Mouse (Mus musculus) neural tube, embryonic 11.5 days (tissue): ENCODE results near the gene Emid1. TPM values are rescaled to one million over a fixed set of nuclear protein-coding genes. Genes with fewer than 3 reads are reported as not detected.

Experiments
- ATAC-seq: fragments of 200-750 bp; cut with Nextera tagmentation; 2 replicates; pipeline ENCODE4 v1.8.0; 2017; ENCODE audit warnings: moderate number of reproducible peaks, mild to moderate bottlenecking, moderate TSS enrichment, moderate library complexity; ENCODE audit not compliant: insufficient read depth, low FRiP score, low TSS enrichment
- DNase-seq: peaks from one replicate; pipeline ENCODE4 v3.0.0-alpha.2; 2015; ENCODE audit warnings: low spot score
- H3K27ac ChIP-seq: fragments of 300-500 bp; sonication (generic); 2 replicates; pipeline ENCODE4 v1.5.1; 2014; ENCODE audit warnings: low read depth, mild to moderate bottlenecking, low read length
- H3K27me3 ChIP-seq: fragments of 300-500 bp; sonication (generic); 2 replicates; pipeline ENCODE4 v1.6.1; 2014; ENCODE audit warnings: mild to moderate bottlenecking, low read length, mixed read lengths; ENCODE audit not compliant: control insufficient read depth, insufficient read depth
- H3K36me3 ChIP-seq: fragments of 300-500 bp; sonication (generic); 2 replicates; pipeline ENCODE4 v1.6.1; 2014; ENCODE audit warnings: mild to moderate bottlenecking, low read length, moderate library complexity, mixed read lengths; ENCODE audit not compliant: control insufficient read depth, insufficient read depth
- H3K4me1 ChIP-seq: fragments of 300-500 bp; sonication (generic); 2 replicates; pipeline ENCODE4 v1.6.1; 2014; ENCODE audit warnings: low read length, mixed read lengths; ENCODE audit not compliant: control insufficient read depth, insufficient read depth
- H3K4me2 ChIP-seq: fragments of 300-500 bp; sonication (generic); 2 replicates; pipeline ENCODE4 v1.6.1; 2014; ENCODE audit warnings: low read depth, mild to moderate bottlenecking, moderate library complexity
- H3K4me3 ChIP-seq: fragments of 300-500 bp; sonication (generic); 2 replicates; pipeline ENCODE4 v1.5.1; 2014; ENCODE audit warnings: low read depth, low read length
- H3K9ac ChIP-seq: fragments of 300-500 bp; sonication (generic); 2 replicates; pipeline ENCODE4 v1.6.1; 2014; ENCODE audit warnings: mild to moderate bottlenecking, low read length
- H3K9me3 ChIP-seq: fragments of 300-500 bp; sonication (generic); 2 replicates; pipeline ENCODE4 v1.6.1; 2016; ENCODE audit warnings: low read length; ENCODE audit not compliant: control insufficient read depth
- WGBS: fragments of 180-500 bp; shearing (Covaris S2); extraction: QIAGEN DNeasy Blood & Tissue Kit; methylation state at CpG from one replicate; pipeline ENCODE4 v1.1.7; 2014; 5-methylcytosine and 5-hydroxymethylcytosine counted together
- polyA plus RNA-seq: library from polyadenylated mRNA; unstranded; fragments of >200 nt; fragmentation: Nextera tagmentation; extraction: Ambion mirVana; gene quantifications from 2 replicates; pipeline ENCODE4 v1.2.1, GENCODE M21; 2014

The Emid1 gene
- polyA plus RNA-seq, 1 experiment from 2014 or later = 37.7 TPM

- DNase-seq (no peak), ATAC-seq (no peak)
- H3K27ac ChIP-seq = no peak overlapping the region
These were observed 23.1 kb upstream of the Emid1 start for GRCm38 (mm10) chr11:5175141-5175540.

GRCm38 (mm10) chr11:5172861-5173260, 20.8 kb upstream of the Emid1 start:
- DNase-seq = no peak
- Histone ChIP-seq H3K4me3 (no peak overlapping the region), H3K27me3 (no peaks in the 10 kb centered on the region), H3K4me1 (no peaks in the 10 kb centered on the region), H3K36me3 (no peaks in the 10 kb centered on the region), H3K27ac (no peak overlapping the region), H3K9ac (no peak overlapping the region), H3K9me3 (no peaks in the 10 kb centered on the region), H3K4me2 (no peak overlapping the region)
- no peak for ATAC-seq
- 56% methylated on average over 3 of the region's 3 CpGs for WGBS

More at GRCm38 (mm10) chr11:5175141-5175540, 23.1 kb upstream of the Emid1 start:
- no peak overlapping the region for H3K9ac ChIP-seq
- no peak overlapping the region for H3K4me2 ChIP-seq
- H3K27me3 ChIP-seq = no peaks in the 10 kb centered on the region
- H3K4me1 ChIP-seq = no peaks in the 10 kb centered on the region
- H3K4me3 ChIP-seq = no peak overlapping the region
- H3K36me3 ChIP-seq = no peaks in the 10 kb centered on the region
- no peaks in the 10 kb centered on the region for H3K9me3 ChIP-seq
- WGBS = 93% methylated on average over 7 of the region's 7 CpGs

DNA sequence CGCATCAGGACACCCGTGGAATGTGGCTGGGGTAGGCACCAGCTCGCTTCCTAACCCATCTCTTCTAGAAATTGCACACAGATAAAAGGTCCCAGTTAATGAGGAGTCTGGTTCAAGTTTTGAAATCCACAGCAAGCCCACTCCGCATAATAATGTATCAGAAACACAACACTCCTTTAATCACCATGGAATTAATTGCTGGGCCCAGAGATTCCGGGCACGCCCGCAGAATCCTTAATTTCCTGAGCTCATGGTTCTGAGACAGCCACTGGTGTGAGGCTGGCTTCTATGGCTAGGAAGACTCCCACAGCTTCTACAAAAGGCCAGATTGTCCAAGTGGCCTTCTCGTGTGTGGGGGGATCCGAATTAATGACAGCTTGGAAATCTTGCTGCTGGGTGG, 15.3 kb upstream of the Emid1 start:
- Histone ChIP-seq H3K27me3 (no peaks in the 10 kb centered on the region), H3K27ac (no peak overlapping the region), H3K4me2 (no peak overlapping the region), H3K9me3 (no peaks in the 10 kb centered on the region), H3K4me1 (no peaks in the 10 kb centered on the region), H3K4me3 (no peak overlapping the region), H3K9ac (no peak overlapping the region), H3K36me3 (no peaks in the 10 kb centered on the region)
- DNase-seq (no peak), ATAC-seq (no peak)
- 84% methylated on average over 9 of the region's 9 CpGs for WGBS

DNA sequence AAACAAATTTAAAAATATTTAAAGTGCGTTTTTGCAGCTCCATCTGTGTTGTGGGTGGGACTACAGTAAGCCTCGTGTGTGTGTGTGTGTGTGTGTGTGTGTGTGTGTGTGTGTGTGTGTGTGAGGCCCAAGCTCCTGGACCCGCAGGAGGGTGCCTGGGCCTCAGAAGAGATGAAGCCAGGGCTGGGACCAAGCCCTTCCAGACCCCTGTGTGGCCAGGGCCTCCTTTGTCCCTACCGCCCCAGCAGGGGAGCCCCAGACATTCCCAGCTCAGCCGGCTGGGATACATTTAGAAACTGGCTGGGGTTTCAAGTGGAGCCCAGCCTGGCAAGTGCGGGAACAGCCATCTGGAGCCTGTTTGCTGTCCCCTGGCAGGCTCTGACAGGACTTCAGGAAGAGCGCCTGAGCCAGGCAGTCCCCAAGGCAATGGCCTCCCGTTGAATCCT, 13.4 kb upstream of the Emid1 start:
- ATAC-seq = 0 out of 2 replicates have a peak, but pooled peaks have one; percentile 31
- H3K4me3 ChIP-seq = no peak overlapping the region
- no peak overlapping the region for H3K4me2 ChIP-seq
- WGBS = 22% methylated on average over 8 of the region's 8 CpGs
- H3K27ac ChIP-seq = no peak overlapping the region
- no peak overlapping the region for H3K9ac ChIP-seq
- H3K4me1 ChIP-seq = no peaks in the 10 kb centered on the region
- peak; percentile 49 for DNase-seq
- no peaks in the 10 kb centered on the region for H3K36me3 ChIP-seq
- H3K9me3 ChIP-seq = no peaks in the 10 kb centered on the region
- no peaks in the 10 kb centered on the region for H3K27me3 ChIP-seq

- H3K4me2 ChIP-seq = no peak overlapping the region
- ATAC-seq (no peak), DNase-seq (no peak)
- no peaks in the 10 kb centered on the region for H3K4me1 ChIP-seq
- no peaks in the 10 kb centered on the region for H3K36me3 ChIP-seq
- H3K27ac ChIP-seq = no peak overlapping the region
- H3K9ac ChIP-seq = no peak overlapping the region
- H3K9me3 ChIP-seq = no peaks in the 10 kb centered on the region
- H3K4me3 ChIP-seq = no peak overlapping the region
- H3K27me3 ChIP-seq = no peaks in the 10 kb centered on the region
- WGBS = 30% methylated on average over 8 of the region's 8 CpGs
These were observed 12.3 kb upstream of the Emid1 start for GRCm38 (mm10) chr11:5164310-5164709.

DNA sequence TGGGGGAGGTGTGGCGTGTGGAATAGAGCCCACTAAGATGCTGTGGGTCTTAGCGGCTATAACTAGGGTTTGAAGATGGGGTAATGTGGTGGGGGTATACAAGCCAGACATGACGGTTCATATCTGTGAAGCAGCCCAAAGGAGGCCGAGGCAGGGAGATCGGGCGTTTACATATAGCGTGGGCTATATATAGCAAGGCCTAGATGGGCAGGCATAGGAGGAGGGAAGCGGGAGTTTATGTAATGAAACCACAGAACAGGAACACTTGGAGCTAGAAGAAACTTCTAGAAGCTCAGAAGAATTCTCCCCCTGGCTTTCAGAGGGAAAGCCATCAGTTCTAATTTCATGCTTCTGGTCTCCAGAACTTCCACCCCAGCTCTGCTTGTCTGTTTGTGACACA, 11.4 kb upstream of the Emid1 start:
- Histone ChIP-seq H3K4me1 (no peaks in the 10 kb centered on the region), H3K36me3 (no peaks in the 10 kb centered on the region), H3K9ac (no peak overlapping the region), H3K27me3 (no peaks in the 10 kb centered on the region), H3K9me3 (no peaks in the 10 kb centered on the region), H3K4me3 (no peak overlapping the region), H3K4me2 (no peak overlapping the region), H3K27ac (no peak overlapping the region)
- no peak for ATAC-seq
- WGBS = 94% methylated on average over 8 of the region's 8 CpGs
- DNase-seq = no peak

GRCm38 (mm10) chr11:5160722-5161485, 8.8 kb upstream of the Emid1 start:
- WGBS = 74% methylated on average over 17 of the region's 17 CpGs
- no peaks in the 10 kb centered on the region for H3K36me3 ChIP-seq
- no peak overlapping the region for H3K9ac ChIP-seq
- H3K4me1 ChIP-seq = no peaks in the 10 kb centered on the region
- DNase-seq (peak; percentile 37), ATAC-seq (no peak)
- no peak overlapping the region for H3K27ac ChIP-seq
- H3K4me2 ChIP-seq = no peak overlapping the region
- no peaks in the 10 kb centered on the region for H3K9me3 ChIP-seq
- no peaks in the 10 kb centered on the region for H3K27me3 ChIP-seq
- H3K4me3 ChIP-seq = no peak overlapping the region

- H3K27me3 ChIP-seq = no peaks in the 10 kb centered on the region
- no peak overlapping the region for H3K9ac ChIP-seq
- H3K4me1 ChIP-seq = peaks cover 5% of the 10 kb centered on the region; the same call in 1 of the 2 replicates
- no peak overlapping the region for H3K4me3 ChIP-seq
- DNase-seq (no peak), ATAC-seq (no peak)
- no peak overlapping the region for H3K4me2 ChIP-seq
- H3K9me3 ChIP-seq = no peaks in the 10 kb centered on the region
- H3K27ac ChIP-seq = no peak overlapping the region
- no peaks in the 10 kb centered on the region for H3K36me3 ChIP-seq
- 86% methylated on average over 11 of the region's 11 CpGs for WGBS
These were observed 6.0 kb upstream of the Emid1 start for GRCm38 (mm10) chr11:5158056-5158455.
